Mouse (Mus musculus): ENCODE results near the gene Tex19.1.

- TF ChIP-seq POLR2A (IDR thresholded peaks at IDR 0.05; ENCODE audit: borderline replicate concordance, extremely low read depth, low read depth, low read length) (no peak), CTCF (IDR thresholded peaks at IDR 0.05; ENCODE audit: insufficient read depth, low read length) (no peak)
These were observed 44.7 kb upstream of the Tex19.1 start for GRCm38 (mm10) chr11:121101124-121101805.
